Mouse (Mus musculus): ENCODE results near the gene Nat8f6.
"Not testable (repeated sequence)": the region's sequence is repeated elsewhere in the genome, so short reads cannot be mapped to it uniquely, and the experiment has no call there.

The Nat8f6 gene

DNA sequence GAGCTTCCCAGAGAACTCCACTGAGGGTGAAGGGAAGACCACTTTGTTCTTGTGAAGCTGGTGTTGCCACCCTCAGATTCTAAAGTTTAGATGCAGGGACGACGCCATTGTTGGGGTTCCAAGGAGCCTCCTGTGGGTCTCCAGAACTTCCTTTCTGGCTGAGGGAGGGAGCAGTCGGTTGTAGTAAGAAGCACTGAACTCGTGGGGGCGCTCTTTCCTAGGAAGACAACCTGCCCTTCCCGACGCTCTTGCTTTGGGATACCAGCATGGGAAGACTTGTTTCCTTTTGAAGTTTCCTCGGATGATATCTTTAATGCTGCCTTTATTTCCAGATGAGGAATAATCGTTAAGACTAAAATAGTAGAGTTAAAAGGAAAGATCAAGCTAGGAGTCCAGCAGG, 16.1 kb upstream of the Nat8f6 start:
- not testable (repeated sequence) for DNase-seq (ENCODE audit: extremely low spot score, low spot score)

DNA sequence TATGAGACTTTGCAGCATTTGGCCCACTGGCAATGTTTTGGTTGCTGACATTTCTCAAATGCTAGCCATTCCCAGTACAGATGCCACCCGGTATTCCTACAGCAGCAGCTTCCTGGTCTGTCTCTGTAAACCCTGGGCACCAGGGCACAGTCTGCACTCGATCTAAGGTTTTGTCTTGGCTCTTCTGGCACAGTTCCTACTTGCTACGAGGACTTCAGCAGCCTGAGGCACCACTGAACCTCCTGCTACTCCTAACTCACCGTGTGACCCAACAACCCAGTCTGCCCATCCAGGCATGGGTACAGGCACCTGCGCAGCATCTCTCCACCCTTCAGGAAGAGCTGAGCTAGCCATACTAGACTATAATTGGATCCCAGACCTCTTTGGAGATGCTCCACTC, 15.3 kb upstream of the Nat8f6 start:
- not testable (repeated sequence) for DNase-seq (ENCODE audit: extremely low spot score, low spot score)

DNA sequence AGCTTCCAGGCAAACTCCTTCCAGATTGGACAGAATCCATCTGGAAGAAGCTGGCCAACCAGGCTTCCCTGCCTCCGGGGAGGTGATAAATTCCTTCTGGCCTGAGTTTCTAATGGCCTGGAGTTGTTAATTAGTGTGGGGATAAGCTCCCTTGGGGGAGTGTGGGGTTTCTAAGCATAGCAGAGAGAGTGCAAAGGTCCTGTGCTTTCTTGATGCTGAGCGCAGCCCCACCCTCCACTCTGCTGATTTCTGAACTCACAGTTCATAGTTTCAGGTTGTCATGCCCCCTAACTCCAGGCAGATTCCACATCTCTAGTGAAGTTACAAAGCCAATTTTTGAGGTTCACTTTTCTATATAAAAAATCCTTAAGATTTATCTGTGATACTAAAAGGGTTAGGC, 14.3 kb upstream of the Nat8f6 start:
- DNase-seq (ENCODE audit: extremely low spot score, low spot score) = not testable (repeated sequence)

DNA sequence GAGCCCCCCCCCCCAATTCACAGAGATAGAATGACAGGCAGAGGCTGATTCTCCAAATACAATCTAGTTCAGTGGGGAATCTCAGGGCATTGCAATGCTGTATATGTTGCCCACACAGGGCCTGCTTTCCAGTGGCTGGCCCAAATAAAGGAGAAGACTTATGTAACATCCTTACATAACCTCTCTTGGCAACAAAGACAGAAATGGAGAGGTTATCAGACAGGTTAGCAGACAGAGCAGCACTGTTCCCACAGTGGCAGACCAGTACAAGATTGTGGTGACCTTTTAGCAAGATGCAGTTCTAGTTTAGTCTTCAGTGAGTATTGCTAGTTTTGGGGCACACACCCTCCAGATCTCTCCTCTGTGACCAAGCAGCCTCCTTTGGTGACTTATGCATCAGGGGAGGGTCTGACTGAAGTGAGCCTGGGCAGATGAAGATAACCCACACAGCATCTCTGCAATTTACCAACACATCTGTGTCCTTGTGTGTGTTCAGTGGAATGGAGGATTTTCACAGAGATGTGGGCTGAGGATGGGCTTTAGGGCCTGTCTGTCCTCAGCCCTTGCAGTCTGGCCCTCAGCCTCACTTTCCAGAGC, 13.8 kb upstream of the Nat8f6 start:
- DNase-seq (ENCODE audit: extremely low spot score, low spot score) = not testable (repeated sequence)

DNA sequence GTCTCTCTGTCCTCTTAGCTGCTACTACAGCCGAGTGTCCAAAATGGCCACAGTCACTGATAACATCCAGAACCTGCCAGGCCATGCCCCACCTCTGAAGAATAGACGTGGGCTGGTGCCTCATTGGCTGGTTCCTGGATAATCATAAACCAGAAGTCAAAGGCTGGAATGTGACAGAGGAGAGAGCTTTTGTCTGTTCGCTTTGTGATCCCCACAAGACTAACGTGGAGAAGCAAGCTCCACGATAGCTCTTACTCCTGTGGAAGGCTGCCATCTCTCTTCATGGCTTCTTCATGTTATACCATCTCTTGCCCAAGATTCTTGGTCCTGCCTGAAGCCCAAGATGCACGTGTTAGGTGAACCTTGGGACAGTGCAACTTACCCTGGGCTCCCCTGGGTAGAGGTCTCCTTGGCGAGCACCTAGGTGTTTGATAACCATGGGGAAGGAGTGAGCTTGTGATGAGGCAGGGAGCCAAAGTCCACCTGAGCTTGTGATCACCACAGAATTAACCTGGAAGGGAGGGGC, 11.1 kb upstream of the Nat8f6 start, which contains the start of gene Nat8:
TSS of gene Nat8 (minus strand) at position 287 of the 526 bp plus-strand sequence.
- no peak for DNase-seq (ENCODE audit: extremely low spot score, low spot score)

DNA sequence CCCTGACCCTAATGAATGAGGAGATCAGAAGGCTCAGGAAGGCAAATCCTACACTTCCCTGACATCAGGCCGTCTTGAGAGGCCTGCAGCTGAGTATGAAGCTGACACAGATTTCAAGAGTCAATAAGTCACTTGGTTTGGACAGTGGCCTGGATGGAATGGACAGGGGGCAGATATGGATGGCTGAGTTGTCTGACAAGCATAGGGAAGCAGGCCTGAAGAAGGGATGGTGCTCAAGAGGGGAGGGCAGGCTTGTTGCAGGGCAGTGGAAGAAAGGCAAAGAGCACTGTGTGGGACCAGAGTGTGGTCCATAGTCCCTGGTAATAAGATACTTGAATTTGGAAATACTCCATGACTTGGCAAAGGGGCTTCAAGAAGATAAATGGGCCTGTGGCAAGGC, 8.7 kb upstream of the Nat8f6 start:
- no peak for DNase-seq (ENCODE audit: extremely low spot score, low spot score)

DNA sequence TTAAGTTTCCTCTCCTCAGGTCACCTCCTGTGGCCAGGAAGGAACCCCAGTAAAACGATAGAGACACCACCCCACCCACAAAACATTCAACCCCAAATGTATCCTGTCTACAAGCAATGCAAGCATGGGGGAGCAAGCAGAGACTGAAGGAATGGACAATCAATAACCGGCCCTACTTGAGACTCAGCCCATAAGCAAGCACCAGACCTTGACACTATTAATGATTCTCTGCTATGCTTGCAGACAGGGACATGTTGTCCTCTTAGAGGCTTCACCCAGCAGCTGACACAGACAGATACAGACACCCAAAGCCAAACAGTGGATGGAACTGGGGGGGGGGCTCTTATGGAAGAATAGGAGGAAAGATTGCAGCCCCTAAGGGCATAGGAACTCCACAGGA, 5.1 kb upstream of the Nat8f6 start:
- DNase-seq (ENCODE audit: extremely low spot score, low spot score) = no peak

DNA sequence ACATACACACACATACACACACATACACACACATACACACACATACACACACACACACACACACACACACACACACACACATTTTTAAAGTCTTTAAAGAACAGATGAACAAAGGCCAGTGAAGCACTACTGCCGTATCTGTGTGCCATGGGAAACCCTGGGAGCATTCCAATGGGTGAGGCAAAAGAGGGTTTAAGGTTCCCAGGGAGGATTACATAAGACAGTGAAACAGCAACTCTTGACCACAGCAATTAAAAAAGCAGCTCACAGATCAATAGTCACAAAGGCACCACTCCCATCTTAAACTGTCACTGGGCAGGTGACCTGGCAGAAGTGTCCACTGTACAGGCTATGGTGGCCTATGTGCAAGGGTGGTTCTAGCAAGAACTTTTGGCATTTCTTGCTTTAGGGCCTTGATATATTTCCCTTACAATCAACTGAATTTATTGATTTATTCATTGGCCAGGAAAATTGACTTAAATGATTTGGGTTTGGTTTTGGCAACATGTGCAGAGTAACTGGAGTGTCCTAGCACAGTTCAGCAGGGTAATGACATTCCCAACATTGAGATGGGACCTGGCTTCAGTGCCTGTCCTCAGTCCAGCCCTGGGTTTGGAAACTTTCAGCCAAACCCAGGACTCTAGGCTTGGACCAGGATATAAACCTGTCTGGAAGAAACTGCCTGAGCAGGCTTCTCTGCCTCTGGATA, 2.8 kb upstream of the Nat8f6 start:
- no peak for DNase-seq (ENCODE audit: extremely low spot score, low spot score)

DNA sequence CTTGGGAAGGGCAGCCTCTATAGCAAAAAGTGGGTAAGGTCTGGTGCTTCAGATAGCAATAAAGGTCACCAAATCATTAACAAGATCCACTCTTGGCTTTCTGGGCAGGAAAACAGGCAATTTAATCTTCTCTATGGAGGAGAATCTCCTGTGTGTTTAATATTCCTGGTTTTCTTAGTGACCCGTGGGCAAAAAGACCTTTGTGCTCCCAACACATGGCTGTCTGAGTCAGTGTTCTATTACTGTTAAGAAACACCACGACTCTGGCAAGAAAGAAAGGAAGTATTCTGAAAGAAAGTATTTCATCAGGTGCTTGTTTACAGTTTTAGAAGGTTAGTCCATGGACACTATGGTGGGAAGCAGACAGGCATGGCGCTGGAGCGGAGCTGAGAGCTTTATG, 1.5 kb upstream of the Nat8f6 start:
- no peak for DNase-seq (ENCODE audit: extremely low spot score, low spot score)

DNA sequence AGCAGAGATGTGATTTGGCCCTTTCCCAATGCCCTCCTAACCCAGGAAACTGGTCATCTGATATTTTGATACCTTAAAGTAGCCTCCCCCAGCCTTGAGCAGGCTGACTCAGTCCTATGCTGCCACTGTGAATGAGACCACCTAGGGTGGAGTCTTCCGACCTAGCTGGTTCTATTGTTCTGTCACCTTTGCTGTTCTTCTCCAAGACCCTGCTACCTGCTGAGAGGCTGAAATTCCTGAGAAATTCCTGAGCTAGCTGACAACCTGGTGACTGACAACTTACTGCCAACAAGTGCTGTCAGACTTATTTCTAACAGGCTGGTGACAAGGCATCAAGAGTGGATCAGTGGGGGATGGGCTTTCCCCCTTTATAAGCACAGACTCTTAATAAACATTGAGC, 2.4 kb downstream of the Nat8f6 start:
- DNase-seq (ENCODE audit: extremely low spot score, low spot score) = no peak

DNA sequence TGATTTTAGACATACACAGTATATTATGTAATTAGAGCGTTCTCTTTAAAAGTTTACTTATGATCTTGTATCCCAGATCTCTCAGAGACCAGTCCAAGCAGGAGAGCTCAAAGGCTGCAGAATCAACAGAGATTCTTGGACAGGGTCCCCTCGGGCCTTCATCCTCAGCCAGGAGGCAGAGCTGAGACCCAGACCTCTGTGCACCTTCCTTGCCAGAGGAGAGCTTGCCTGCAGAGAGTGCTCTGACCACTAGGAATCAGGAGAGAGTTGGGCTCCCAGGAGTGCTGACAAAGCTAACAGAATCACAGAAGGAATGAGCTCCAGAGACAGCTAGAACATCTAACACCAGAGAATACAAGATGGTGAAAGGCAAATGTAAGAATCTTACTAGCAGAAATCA, 7.4 kb downstream of the Nat8f6 start:
- DNase-seq (ENCODE audit: extremely low spot score, low spot score) = no peak

DNA sequence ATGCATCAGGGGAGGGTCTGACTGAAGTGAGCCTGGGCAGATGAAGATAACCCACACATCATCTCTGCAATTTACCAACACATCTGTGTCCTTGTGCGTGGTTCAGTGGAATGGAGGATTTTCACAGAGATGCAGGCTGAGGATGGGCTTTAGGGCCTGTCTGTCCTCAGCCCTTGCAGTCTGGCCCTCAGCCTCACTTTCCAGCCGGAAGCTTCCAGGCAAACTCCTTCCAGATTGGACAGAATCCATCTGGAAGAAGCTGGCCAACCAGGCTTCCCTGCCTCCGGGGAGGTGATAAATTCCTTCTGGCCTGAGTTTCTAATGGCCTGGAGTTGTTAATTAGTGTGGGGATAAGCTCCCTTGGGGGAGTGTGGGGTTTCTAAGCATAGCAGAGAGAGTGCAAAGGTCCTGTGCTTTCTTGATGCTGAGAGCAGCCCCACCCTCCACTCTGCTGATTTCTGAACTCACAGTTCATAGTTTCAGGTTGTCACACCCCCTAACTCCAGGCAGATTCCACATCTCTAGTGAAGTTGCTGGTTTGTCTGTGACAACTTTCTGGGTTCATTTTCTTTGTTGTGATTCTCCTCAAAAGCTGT, 9.7 kb downstream of the Nat8f6 start:
- not testable (repeated sequence) for DNase-seq (ENCODE audit: extremely low spot score, low spot score)

DNA sequence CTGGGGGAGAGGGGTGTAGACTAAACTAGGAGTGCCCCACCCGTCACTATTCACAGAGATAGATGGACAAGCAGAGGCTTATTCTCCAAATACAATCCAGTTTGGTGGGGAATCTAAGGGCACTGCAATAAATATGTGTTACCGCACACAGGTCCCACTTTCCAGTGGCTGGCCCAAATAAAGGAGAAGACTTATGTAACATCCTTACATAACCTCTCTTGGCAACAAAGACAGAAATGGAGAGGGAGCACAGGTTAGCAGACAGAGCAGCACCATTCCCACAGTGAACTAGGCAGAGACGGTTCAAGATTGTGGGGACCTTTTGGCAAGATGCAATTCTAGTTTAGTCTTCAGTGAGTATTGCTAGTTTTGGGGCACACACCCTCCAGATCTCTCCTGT, 10.2 kb downstream of the Nat8f6 start:
- not testable (repeated sequence) for DNase-seq (ENCODE audit: extremely low spot score, low spot score)

DNA sequence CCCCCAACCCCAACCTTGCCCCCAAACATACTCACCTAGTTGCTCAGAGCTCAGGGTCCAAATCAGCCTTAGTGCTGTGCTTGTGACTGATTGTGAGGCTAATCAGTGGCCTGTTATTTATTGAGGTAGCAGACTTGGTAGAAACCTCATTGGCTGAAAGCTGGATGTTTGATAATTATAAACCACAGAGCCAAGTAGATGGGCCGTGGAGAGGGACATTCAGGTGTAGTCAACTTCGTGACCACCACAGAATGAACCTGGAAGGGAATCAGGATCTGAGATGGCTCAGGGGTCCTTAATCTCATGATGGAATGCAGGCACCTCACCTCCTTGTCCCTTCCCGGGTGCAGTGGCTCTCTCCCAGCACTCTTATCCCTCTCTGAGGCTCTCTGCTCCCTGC, 11.0 kb downstream of the Nat8f6 start:
- DNase-seq (ENCODE audit: extremely low spot score, low spot score) = not testable (repeated sequence)

DNA sequence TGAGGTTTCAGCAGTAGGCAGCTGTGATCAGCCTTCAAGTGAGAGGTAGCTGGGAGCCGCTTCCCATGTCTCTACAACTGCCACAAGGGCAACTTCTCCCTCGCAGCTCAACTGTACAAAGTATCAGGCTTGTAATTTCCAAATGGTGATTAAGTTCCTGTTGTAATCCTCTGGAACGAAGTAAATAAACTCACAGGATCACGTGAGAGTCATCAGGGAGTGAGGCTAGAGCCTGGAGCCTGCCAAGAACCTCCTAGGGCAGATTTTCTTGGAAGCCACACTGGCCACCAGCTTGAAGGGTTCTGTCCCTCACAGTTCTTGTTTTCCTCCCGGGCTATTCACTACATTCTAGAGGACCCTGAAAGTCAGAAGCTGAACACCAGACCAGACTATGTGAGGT, 17.6 kb downstream of the Nat8f6 start:
- not testable (repeated sequence) for DNase-seq (ENCODE audit: extremely low spot score, low spot score)

DNA sequence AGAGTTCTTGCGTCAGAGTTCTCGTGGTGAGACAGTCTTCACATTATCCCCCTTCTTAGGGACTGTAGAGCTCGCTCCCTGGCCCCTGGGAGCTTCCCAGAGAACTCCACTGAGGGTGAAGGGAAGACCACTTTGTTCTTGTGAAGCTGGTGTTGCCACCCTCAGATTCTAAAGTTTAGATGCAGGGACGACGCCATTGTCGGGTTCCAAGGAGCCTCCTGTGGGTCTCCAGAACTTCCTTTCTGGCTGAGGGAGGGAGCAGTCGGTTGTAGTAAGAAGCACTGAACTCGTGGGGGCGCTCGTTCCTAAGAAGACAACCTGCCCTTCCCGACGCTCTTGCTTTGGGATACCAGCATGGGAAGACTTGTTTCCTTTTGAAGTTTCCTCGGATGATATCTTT, 55.2 kb downstream of the Nat8f6 start, which contains the start of gene Nat8f3:
TSS of gene Nat8f3 (minus strand) at position 223 of the 400 bp plus-strand sequence.
- not testable (repeated sequence) for DNase-seq (ENCODE audit: extremely low spot score, low spot score)

DNA sequence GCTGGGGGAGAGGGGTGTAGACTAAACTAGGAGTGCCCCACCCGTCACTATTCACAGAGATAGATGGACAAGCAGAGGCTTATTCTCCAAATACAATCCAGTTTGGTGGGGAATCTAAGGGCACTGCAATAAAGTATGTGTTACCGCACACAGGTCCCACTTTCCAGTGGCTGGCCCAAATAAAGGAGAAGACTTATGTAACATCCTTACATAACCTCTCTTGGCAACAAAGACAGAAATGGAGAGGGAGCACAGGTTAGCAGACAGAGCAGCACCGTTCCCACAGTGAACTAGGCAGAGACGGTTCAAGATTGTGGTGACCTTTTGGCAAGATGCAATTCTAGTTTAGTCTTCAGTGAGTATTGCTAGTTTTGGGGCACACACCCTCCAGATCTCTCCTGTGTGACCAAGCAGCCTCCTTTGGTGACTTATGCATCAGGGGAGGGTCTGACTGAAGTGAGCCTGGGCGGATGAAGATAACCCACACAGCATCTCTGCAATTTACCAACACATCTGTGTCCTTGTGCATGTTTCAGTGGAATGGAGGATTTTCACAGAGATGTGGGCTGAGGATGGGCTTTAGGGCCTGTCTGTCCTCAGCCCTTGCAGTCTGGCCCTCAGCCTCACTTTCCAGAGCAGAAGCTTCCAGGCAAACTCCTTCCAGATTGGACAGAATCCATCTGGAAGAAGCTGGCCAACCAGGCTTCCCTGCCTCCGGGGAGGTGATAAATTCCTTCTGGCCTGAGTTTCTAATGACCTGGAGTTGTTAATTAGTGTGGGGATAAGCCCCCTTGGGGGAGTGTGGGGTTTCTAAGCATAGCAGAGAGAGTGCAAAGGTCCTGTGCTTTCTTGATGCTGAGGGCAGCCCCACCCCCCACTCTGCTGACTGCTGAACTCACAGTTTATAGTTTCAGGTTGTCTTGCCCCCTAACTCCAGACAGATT, 57.4 kb downstream of the Nat8f6 start:
- DNase-seq (ENCODE audit: extremely low spot score, low spot score) = not testable (repeated sequence)

DNA sequence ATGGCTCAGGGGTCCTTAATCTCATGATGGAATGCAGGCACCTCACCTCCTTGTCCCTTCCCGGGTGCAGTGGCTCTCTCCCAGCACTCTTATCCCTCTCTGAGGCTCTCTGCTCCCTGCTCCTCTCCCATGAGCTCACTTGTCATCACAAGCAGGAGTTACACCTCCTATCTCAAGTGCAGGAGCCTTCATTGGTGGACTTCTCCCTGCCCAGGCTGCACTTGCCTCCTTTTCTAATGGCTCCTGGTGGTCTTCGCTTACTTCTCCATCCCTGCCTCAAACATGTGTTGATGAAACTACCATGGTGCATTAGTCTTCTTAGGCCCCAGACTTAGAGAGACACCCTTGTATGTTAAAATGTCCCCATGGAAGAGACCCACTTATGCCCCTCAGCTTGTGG, 58.1 kb downstream of the Nat8f6 start:
- not testable (repeated sequence) for DNase-seq (ENCODE audit: extremely low spot score, low spot score)
